Mouse (Mus musculus) ES-E14 (cell line): Measurements from ENCODE around the gene Mical2.

Source experiments
- CHD2 ChIP-seq: IDR thresholded peaks from 2 replicates; pipeline ENCODE4 v1.6.1; 2014; ENCODE audit warnings: mild to moderate bottlenecking, low read depth, low read length, inconsistent platforms
- HCFC1 ChIP-seq: IDR thresholded peaks from 2 replicates; pipeline ENCODE4 v1.6.1; 2012; ENCODE audit warnings: low read length, inconsistent platforms, borderline replicate concordance; ENCODE audit not compliant: insufficient read depth
- MAFK ChIP-seq: IDR thresholded peaks from 2 replicates; pipeline ENCODE4 v1.6.1; 2014; ENCODE audit warnings: mild to moderate bottlenecking, low read depth, low read length, inconsistent platforms; ENCODE audit not compliant: insufficient read depth
- ZC3H11A ChIP-seq: IDR thresholded peaks from 2 replicates; pipeline ENCODE4 v1.6.1; 2012; ENCODE audit warnings: low read depth, mild to moderate bottlenecking, inconsistent platforms, low read length, borderline replicate concordance
- ZNF384 ChIP-seq: IDR thresholded peaks from 2 replicates; pipeline ENCODE4 v1.6.1; 2012; ENCODE audit warnings: low read depth, low read length, inconsistent platforms

DNA sequence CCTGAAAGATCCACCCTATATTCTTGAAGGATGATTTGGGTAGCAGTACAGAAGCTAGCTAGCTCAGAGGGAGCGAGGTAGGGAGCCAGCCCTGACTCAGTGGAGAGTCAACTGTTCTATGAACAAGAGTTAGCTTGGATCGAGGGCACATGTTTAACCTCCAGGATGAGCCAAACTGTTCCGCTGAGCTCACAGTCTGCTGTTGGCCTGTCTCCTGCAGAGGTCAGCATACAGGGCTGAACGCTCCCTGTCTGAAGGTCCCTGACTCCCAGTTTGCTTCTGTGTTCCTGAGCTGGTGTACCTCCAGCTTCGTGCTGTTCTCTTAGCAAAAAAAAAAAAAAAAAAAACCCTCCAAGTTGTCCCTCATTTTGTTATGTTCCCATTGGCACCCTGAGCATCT, 112.1 kb downstream of the Mical2 start:
- TF ChIP-seq ZNF384 (no peak), MAFK (no peak), ZC3H11A (no peak), HCFC1 (no peak), CHD2 (no peak)
